Mouse (Mus musculus) kidney, adult 2 months (tissue): ENCODE results near the gene Cd5.

ENCODE experiments used
- CTCF ChIP-seq: fragments of 200-500 bp; conservative IDR thresholded peaks from 2 replicates; pipeline ENCODE4 v1.5.1; 2011; ENCODE audit warnings: low read depth, mild to moderate bottlenecking, control low read depth, low read length, moderate library complexity, mixed read lengths; ENCODE audit not compliant: insufficient read depth, insufficient read length
- POLR2A ChIP-seq: fragments of 200-500 bp; IDR thresholded peaks from one replicate; pipeline ENCODE4 v1.6.1; 2011; ENCODE audit warnings: low read depth, low read length, control low read depth

DNA sequence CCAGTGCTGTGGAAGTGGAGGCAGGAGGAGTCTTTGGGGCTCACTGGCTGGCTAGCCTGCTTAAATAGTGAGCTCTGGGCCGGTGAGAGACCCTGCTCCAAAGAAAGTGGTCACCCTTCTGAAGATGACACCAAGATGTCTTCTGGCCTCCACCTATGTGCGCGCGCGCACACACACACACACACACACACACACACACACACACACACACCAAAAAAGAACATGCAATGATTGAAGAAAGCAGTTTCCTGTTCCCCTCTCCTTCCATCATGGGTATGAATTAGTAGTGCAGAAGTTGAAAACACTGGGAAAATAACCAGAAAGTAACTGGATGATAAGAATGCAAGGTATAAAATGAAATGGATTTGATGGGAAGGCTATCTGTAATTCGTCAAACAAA, 35.3 kb upstream of the Cd5 start:
- TF ChIP-seq POLR2A (no peak), CTCF (no peak)
